In genomic region chr14:73106234-73106711, GRCm38 (mm10) we compare ENCODE assay signal across 8 mouse cellular contexts. TPM values are rescaled to one million over a fixed set of nuclear protein-coding genes. Genes with fewer than 3 reads are reported as not detected.
DNase-seq lines count a peak whose midpoint lies in the region; ATAC-seq and TF ChIP-seq lines count a peak whose summit lies in the region.

No protein-coding gene starts in this region.

- H3K27ac ChIP-seq in embryonic facial prominence, embryonic 11.5 days (replicated peaks; ENCODE audit: low read depth, low read length): no peak overlapping the region
- no peak overlapping the region for H3K27ac ChIP-seq in hindbrain, postnatal 0 days
- H3K27ac ChIP-seq in liver, adult 2 months (replicated peaks; ENCODE audit: insufficient read depth, low read depth, low read length): peak overlapping the region; percentile 83
- H3K27ac ChIP-seq in neural tube, embryonic 11.5 days (ENCODE audit: low read depth, low read length): no peak overlapping the region

- no peak overlapping the region for H3K9ac ChIP-seq in embryonic facial prominence, embryonic 11.5 days (replicated peaks; ENCODE audit: low read length)
- H3K9ac ChIP-seq in hindbrain, postnatal 0 days (replicated peaks; ENCODE audit: low read length): no peak overlapping the region
- peak overlapping the region; percentile 55 for H3K9ac ChIP-seq in liver, adult 2 months (ENCODE audit: low read depth, low read length)
- H3K9ac ChIP-seq in neural tube, embryonic 11.5 days (ENCODE audit: low read length): no peak overlapping the region

- H3K79me2 ChIP-seq in liver, adult 2 months (ENCODE audit: control insufficient read depth, insufficient read depth, low read length): no peaks in the 10 kb centered on the region

- TF ChIP-seq CTCF in hindbrain, postnatal 0 days (IDR thresholded peaks at IDR 0.05; ENCODE audit: low read depth): peak; percentile 63
- peak; percentile 17; the same call in 1 of the 2 replicates for TF ChIP-seq CTCF in liver, adult 2 months (IDR thresholded peaks at IDR 0.05; ENCODE audit: low read depth, low read length)

- H3K4me2 ChIP-seq in embryonic facial prominence, embryonic 11.5 days (ENCODE audit: low read depth, low read length): no peak overlapping the region
- H3K4me2 ChIP-seq in hindbrain, postnatal 0 days (ENCODE audit: low read depth, low read length): peak overlapping the region; percentile 38
- H3K4me2 ChIP-seq in neural tube, embryonic 11.5 days (ENCODE audit: low read depth): no peak overlapping the region

- no peak overlapping the region for H3K4me3 ChIP-seq in embryonic facial prominence, embryonic 11.5 days (ENCODE audit: low read depth, low read length)
- H3K4me3 ChIP-seq in hindbrain, postnatal 0 days (ENCODE audit: low read length): no peak overlapping the region
- no peak overlapping the region; the same call in 1 of the 2 replicates for H3K4me3 ChIP-seq in liver, adult 2 months (ENCODE audit: insufficient read depth, low read depth, low read length)
- H3K4me3 ChIP-seq in neural tube, embryonic 11.5 days (ENCODE audit: low read depth, low read length): no peak overlapping the region

- no peak for ATAC-seq in embryonic facial prominence, embryonic 11.5 days (replicated peaks; ENCODE audit: insufficient number of reproducible peaks, low FRiP score, low TSS enrichment, low read depth)
- ATAC-seq in hindbrain, postnatal 0 days: peak; percentile 72
- ATAC-seq in neural tube, embryonic 11.5 days (ENCODE audit: insufficient read depth, low FRiP score, low TSS enrichment): 0 out of 2 replicates have a peak, but pooled peaks have one; percentile 46

- H3K36me3 ChIP-seq in embryonic facial prominence, embryonic 11.5 days (replicated peaks; ENCODE audit: control insufficient read depth, insufficient read depth, low read depth, low read length): no peaks in the 10 kb centered on the region
- no peaks in the 10 kb centered on the region for H3K36me3 ChIP-seq in hindbrain, postnatal 0 days (ENCODE audit: insufficient read depth, low read length)
- no peaks in the 10 kb centered on the region for H3K36me3 ChIP-seq in liver, adult 2 months (ENCODE audit: control insufficient read depth, insufficient read depth, low read length)
- no peaks in the 10 kb centered on the region for H3K36me3 ChIP-seq in neural tube, embryonic 11.5 days (ENCODE audit: control insufficient read depth, insufficient read depth, low read length)

- no peaks in the 10 kb centered on the region for H3K9me3 ChIP-seq in embryonic facial prominence, embryonic 11.5 days (replicated peaks; ENCODE audit: control insufficient read depth, low read length)
- H3K9me3 ChIP-seq in hindbrain, postnatal 0 days (ENCODE audit: low read length): no peaks in the 10 kb centered on the region
- no peaks in the 10 kb centered on the region for H3K9me3 ChIP-seq in neural tube, embryonic 11.5 days (ENCODE audit: control insufficient read depth, low read length)

- H3K27me3 ChIP-seq in embryonic facial prominence, embryonic 11.5 days (ENCODE audit: control insufficient read depth, insufficient read depth, low read length): no peaks in the 10 kb centered on the region
- no peaks in the 10 kb centered on the region for H3K27me3 ChIP-seq in hindbrain, postnatal 0 days (ENCODE audit: insufficient read depth, low read length)
- no peaks in the 10 kb centered on the region for H3K27me3 ChIP-seq in liver, adult 2 months (ENCODE audit: control insufficient read depth, insufficient read depth, low read length)
- no peaks in the 10 kb centered on the region for H3K27me3 ChIP-seq in neural tube, embryonic 11.5 days (ENCODE audit: control insufficient read depth, insufficient read depth, low read length)

- H3K4me1 ChIP-seq in embryonic facial prominence, embryonic 11.5 days (ENCODE audit: control insufficient read depth, insufficient read depth, low read length): no peaks in the 10 kb centered on the region
- H3K4me1 ChIP-seq in hindbrain, postnatal 0 days (ENCODE audit: insufficient read depth, low read length): no peaks in the 10 kb centered on the region
- H3K4me1 ChIP-seq in liver, adult 2 months (ENCODE audit: control insufficient read depth, insufficient read depth, low read length): peaks cover 2% of the 10 kb centered on the region; the same call in 1 of the 2 replicates
- H3K4me1 ChIP-seq in neural tube, embryonic 11.5 days (ENCODE audit: control insufficient read depth, insufficient read depth, low read length): peaks cover 7% of the 10 kb centered on the region; the same call in 1 of the 2 replicates

- WGBS in embryonic facial prominence, embryonic 11.5 days: 25% methylated on average over 8 of the region's 8 CpGs
- 17% methylated on average over 8 of the region's 8 CpGs for WGBS in hindbrain, postnatal 0 days
- WGBS in liver, adult 2 months: 21% methylated on average over 8 of the region's 8 CpGs
- WGBS in neural tube, embryonic 11.5 days: 25% methylated on average over 8 of the region's 8 CpGs

- no peak for TF ChIP-seq POLR2A in liver, adult 2 months (IDR thresholded peaks at IDR 0.05; ENCODE audit: extremely low read depth, insufficient read depth, low read length)

- DNase-seq in layer of hippocampus, postnatal 10 days (ENCODE audit: low spot score in 2 of 2): peak; percentile 72 to 78
- no peak for DNase-seq in layer of hippocampus, adult 9-10 months (ENCODE audit: low spot score)
- DNase-seq in R1 (ENCODE audit: low read depth, low spot score): peak; percentile 44
- DNase-seq in embryonic facial prominence, embryonic 11.5 days (ENCODE audit: low spot score): peak; percentile 72
- peak; percentile 81 for DNase-seq in hindbrain, postnatal 0 days (ENCODE audit: low spot score)
- DNase-seq in liver, adult 2 months (ENCODE audit: extremely low read depth, low read depth, low spot score): peak; percentile 69
- DNase-seq in neural tube, embryonic 11.5 days (ENCODE audit: low spot score): peak; percentile 50
- DNase-seq in ovary, adult 18-20 months (ENCODE audit: low spot score): no peak

RNA-seq across cellular contexts. Expression of gene Rcbtb2, which starts 16.6 kb away (rescaled TPM):
- total RNA-seq in layer of hippocampus, postnatal 10 days (2021): 10 to 100 TPM; 33.0 to 33.1 TPM
- polyA plus RNA-seq in embryonic facial prominence, embryonic 11.5 days (2014; fragmentation: Nextera tagmentation; extraction: Ambion mirVana): 203 and 209 TPM in 2 replicates
- total RNA-seq in hindbrain, postnatal 0 days (2014; rRNA removed): 40.2 and 64.9 TPM in 2 replicates
- 58.3 and 64.1 TPM in 2 replicates for polyA plus RNA-seq in hindbrain, postnatal 0 days (2015; fragmentation: Nextera tagmentation; extraction: Ambion mirVana)
- 30.3 and 32.6 TPM in 2 replicates for total RNA-seq in liver, adult 2 months (2014; rRNA removed)
- 26.0 and 28.0 TPM in 2 replicates for polyA plus RNA-seq in liver, adult 2 months (2012; rRNA removed)
- 156 and 167 TPM in 2 replicates for polyA plus RNA-seq in neural tube, embryonic 11.5 days (2014; fragmentation: Nextera tagmentation; extraction: Ambion mirVana)

RNA-seq across cellular contexts. Expression of gene Cysltr2, which starts 57.4 kb away (rescaled TPM):
- total RNA-seq in layer of hippocampus, postnatal 10 days (2021): 1 to 10 TPM; 2.1 to 2.3 TPM
- polyA plus RNA-seq in embryonic facial prominence, embryonic 11.5 days (2014; fragmentation: Nextera tagmentation; extraction: Ambion mirVana): not detected in 2 replicates
- total RNA-seq in hindbrain, postnatal 0 days (2014; rRNA removed): not detected in 2 replicates
- polyA plus RNA-seq in hindbrain, postnatal 0 days (2015; fragmentation: Nextera tagmentation; extraction: Ambion mirVana): 0.33 and 0.48 TPM in 2 replicates
- total RNA-seq in liver, adult 2 months (2014; rRNA removed): 1.1 and 1.3 TPM in 2 replicates
- 0.21 and 0.77 TPM in 2 replicates for polyA plus RNA-seq in liver, adult 2 months (2012; rRNA removed)
- 0.28 TPM in 1 of 2 replicates, not detected in the other for polyA plus RNA-seq in neural tube, embryonic 11.5 days (2014; fragmentation: Nextera tagmentation; extraction: Ambion mirVana)

Comparison
In these comparisons a context has a peak if more than half of its experiments do, and no peak if none do; other contexts are left out.
1. DNase-seq: peak in layer of hippocampus, postnatal 10 days (2 of 2), R1 (single experiment), embryonic facial prominence, embryonic 11.5 days (single experiment), hindbrain, postnatal 0 days (single experiment), liver, adult 2 months (single experiment) and neural tube, embryonic 11.5 days (single experiment); none in layer of hippocampus, adult 9-10 months (single experiment) and ovary, adult 18-20 months (single experiment).